25 mouse cellular contexts compared by ENCODE assay signal in the genomic region with DNA sequence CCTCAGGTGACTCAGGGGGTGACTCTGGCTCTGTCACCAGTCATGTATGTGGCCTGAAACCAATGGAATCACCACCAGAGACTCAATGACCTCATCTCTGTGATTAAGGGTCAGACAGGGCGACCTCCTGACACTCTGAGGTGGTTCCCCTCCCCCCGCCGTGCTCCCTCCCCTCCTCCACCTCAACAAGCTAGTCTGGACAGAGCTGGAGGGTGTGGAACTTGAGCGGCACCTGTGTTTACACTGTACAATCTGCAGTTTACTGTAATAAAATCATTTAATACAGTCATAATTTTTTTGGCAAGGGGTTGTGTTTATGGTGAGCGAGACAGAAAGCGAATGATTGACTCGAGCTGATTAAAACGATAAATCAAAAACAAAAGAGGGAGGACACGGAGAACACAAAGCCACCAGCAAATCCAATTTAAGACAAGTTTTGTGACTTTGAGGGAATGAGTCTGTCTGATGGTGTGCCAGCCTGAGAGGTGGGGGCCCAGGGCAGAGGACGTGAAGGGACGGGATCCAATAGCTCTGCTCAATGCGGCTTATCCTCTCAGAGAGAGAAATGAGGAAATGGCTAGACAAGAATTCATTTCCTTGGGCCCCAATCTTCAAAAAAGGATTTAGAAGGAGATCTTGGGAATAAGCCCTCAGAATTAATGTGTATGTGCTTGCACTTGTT.
DNase-seq lines count a peak whose midpoint lies in the region; ATAC-seq and TF ChIP-seq lines count a peak whose summit lies in the region.
"Had no signal": no experiment of that assay in that cellular context is flagged by ENCODE, and none has a peak within 500 bp of the region (broad histone marks: within the 10 kb centered on the region; RNA-seq: fewer than 3 reads in every experiment).

No protein-coding gene starts in this region.

- no peaks in the 10 kb centered on the region for H3K27me3 ChIP-seq in kidney, embryonic 16.5 days (ENCODE audit: insufficient read depth, low read length)
- peaks cover 33% of the 10 kb centered on the region for H3K27me3 ChIP-seq in limb, embryonic 10.5 days (ENCODE audit: low read depth, poor library complexity, severe bottlenecking)
- H3K27me3 ChIP-seq: forebrain, embryonic 15.5 days; hindbrain, embryonic 15.5 days; midbrain, embryonic 12.5 days had no signal

- H3K27ac ChIP-seq in kidney, embryonic 16.5 days (ENCODE audit: low read length), result no peak overlapping the region
- H3K27ac ChIP-seq in limb, embryonic 10.5 days, result no peak overlapping the region
- no peak overlapping the region for H3K27ac ChIP-seq in left cerebral cortex, adult 2 months
- H3K27ac ChIP-seq: forebrain, embryonic 15.5 days; heart, adult 2 months; hindbrain, embryonic 15.5 days; limb, embryonic 13.5 days; midbrain, embryonic 12.5 days had no signal

- ATAC-seq in kidney, embryonic 16.5 days (ENCODE audit: low FRiP score, low TSS enrichment), result peak; percentile 35; the same call in 1 of the 2 replicates
- ATAC-seq: activated CD4-positive, CD25-positive, alpha-beta regulatory T cell, adult 4 months; forebrain, embryonic 15.5 days had no signal

- H3K4me3 ChIP-seq in kidney, embryonic 16.5 days (ENCODE audit: low read length), result no peak overlapping the region
- no peak overlapping the region for H3K4me3 ChIP-seq in limb, embryonic 10.5 days
- no peak overlapping the region for H3K4me3 ChIP-seq in left cerebral cortex, adult 2 months
- H3K4me3 ChIP-seq: forebrain, embryonic 15.5 days; heart, adult 2 months; hindbrain, embryonic 15.5 days; limb, embryonic 13.5 days; midbrain, embryonic 12.5 days; myocyte had no signal

- DNase-seq in kidney, postnatal 14 days, result no peak
- DNase-seq in urinary bladder, postnatal 14 days (ENCODE audit: low spot score), result peak; percentile 46
- no peak for DNase-seq in urinary bladder, postnatal 4 days (ENCODE audit: low spot score in 2 of 2)
- peak; percentile 28 for DNase-seq in limb, embryonic 10.5 days (ENCODE audit: low spot score)
- DNase-seq in left cerebral cortex, adult 2 months (ENCODE audit: extremely low spot score in 1 of 2, low spot score in 2 of 2), result no peak
- DNase-seq in layer of hippocampus, postnatal 25 days (ENCODE audit: extremely low spot score in 1 of 2, low spot score in 1 of 2), result no peak
- no peak for DNase-seq in cerebellum, adult 11 months
- DNase-seq: adrenal gland, postnatal 25 days; cerebellum, adult 11-12 months; cerebellum, postnatal 25 days; gastrocnemius, postnatal 14 days; heart, adult 2 months; heart, postnatal 36 days; kidney, adult 18-20 months; kidney, postnatal 25 days; spleen, adult 18-20 months; thymus, postnatal 25 days had no signal

- peaks cover 28% of the 10 kb centered on the region for H3K4me1 ChIP-seq in kidney, embryonic 16.5 days (ENCODE audit: insufficient read depth, low read length)
- H3K4me1 ChIP-seq in limb, embryonic 10.5 days, result peaks cover 54% of the 10 kb centered on the region
- H3K4me1 ChIP-seq: forebrain, embryonic 15.5 days; midbrain, embryonic 12.5 days had no signal

- 65% methylated on average over 12 of the region's 12 CpGs for WGBS in kidney, embryonic 16.5 days
- WGBS in limb, embryonic 10.5 days, result 78% methylated on average over 12 of the region's 12 CpGs

- H3K4me2 ChIP-seq in kidney, embryonic 16.5 days (replicated peaks; ENCODE audit: low read depth, low read length), result no peak overlapping the region
- H3K4me2 ChIP-seq: forebrain, embryonic 15.5 days; hindbrain, embryonic 15.5 days; limb, embryonic 13.5 days; midbrain, embryonic 12.5 days had no signal

- intact Hi-C loops in left cerebral cortex, adult 2 months (cut with DNase I), result no loop called here

- TF ChIP-seq CTCF in left cerebral cortex, adult 2 months (IDR thresholded peaks at IDR 0.05), result no peak

- no peaks in the 10 kb centered on the region for H3K9me3 ChIP-seq in kidney, embryonic 16.5 days (ENCODE audit: low read length)
- no peaks in the 10 kb centered on the region for H3K9me3 ChIP-seq in limb, embryonic 10.5 days (replicated peaks)
- H3K9me3 ChIP-seq: forebrain, embryonic 15.5 days; G1E; hindbrain, embryonic 15.5 days; limb, embryonic 13.5 days; midbrain, embryonic 12.5 days had no signal

- H3K36me3 ChIP-seq in kidney, embryonic 16.5 days (ENCODE audit: insufficient read depth, low read length), result no peaks in the 10 kb centered on the region
- no peaks in the 10 kb centered on the region for H3K36me3 ChIP-seq in limb, embryonic 10.5 days
- H3K36me3 ChIP-seq: forebrain, embryonic 15.5 days; G1E; hindbrain, embryonic 15.5 days; limb, embryonic 13.5 days; midbrain, embryonic 12.5 days had no signal

- no peak overlapping the region for H3K9ac ChIP-seq in kidney, embryonic 16.5 days (replicated peaks; ENCODE audit: low read length)
- H3K9ac ChIP-seq: forebrain, embryonic 15.5 days; hindbrain, embryonic 15.5 days; limb, embryonic 13.5 days; midbrain, embryonic 12.5 days had no signal

Comparison
In these comparisons a context has a peak if more than half of its experiments do, and no peak if none do; other contexts are left out.
1. DNase-seq: peak in urinary bladder, postnatal 14 days (single experiment) and limb, embryonic 10.5 days (single experiment); none in kidney, postnatal 14 days (single experiment), urinary bladder, postnatal 4 days (0 of 2), left cerebral cortex, adult 2 months (0 of 2), layer of hippocampus, postnatal 25 days (0 of 2) and cerebellum, adult 11 months (single experiment).